Mouse (Mus musculus): ENCODE measurements at regions not wholly inside any gene's neighbourhood (a gene's known extent, or its start where the extent isn't known, plus 50 kb on each side); places are given as distances from the start of the nearest gene placed in this dataset.

- DNase-seq (ENCODE audit: low spot score) = no peak
- ATAC-seq (ENCODE audit: low read depth) = no peak
- no peaks in the 10 kb centered on the region for H3K4me1 ChIP-seq (ENCODE audit: control insufficient read depth, insufficient read depth, low read length)
- WGBS = 47% methylated on average over 5 of the region's 5 CpGs
- H3K4me2 ChIP-seq (ENCODE audit: low read depth, low read length) = no peak overlapping the region
- H3K27ac ChIP-seq (replicated peaks; ENCODE audit: low read depth, low read length) = no peak overlapping the region
- no peaks in the 10 kb centered on the region for H3K27me3 ChIP-seq (replicated peaks; ENCODE audit: control insufficient read depth, insufficient read depth, low read length)
- H3K9me3 ChIP-seq (ENCODE audit: control insufficient read depth, low read length) = no peaks in the 10 kb centered on the region
- H3K36me3 ChIP-seq (ENCODE audit: control insufficient read depth, insufficient read depth, low read length) = no peaks in the 10 kb centered on the region
- no peak overlapping the region for H3K9ac ChIP-seq (ENCODE audit: low read depth, low read length)
- H3K4me3 ChIP-seq (ENCODE audit: low read depth, low read length) = no peak overlapping the region
Observed at GRCm38 (mm10) chr2:133399059-133399690, 152.8 kb upstream of the Bmp2 start.

- no peaks in the 10 kb centered on the region for H3K27me3 ChIP-seq (replicated peaks; ENCODE audit: control insufficient read depth, insufficient read depth, low read length)
- 48% methylated on average over 3 of the region's 3 CpGs for WGBS
Observed at GRCm38 (mm10) chr2:133400963-133401362, 151.0 kb upstream of the Bmp2 start.

GRCm38 (mm10) chr2:133416990-133417581 lies 134.9 kb upstream of the Bmp2 start:
- Histone ChIP-seq H3K4me1 (ENCODE audit: control insufficient read depth, insufficient read depth, low read length) (no peaks in the 10 kb centered on the region), H3K4me3 (ENCODE audit: low read depth, low read length) (no peak overlapping the region), H3K36me3 (ENCODE audit: control insufficient read depth, insufficient read depth, low read length) (no peaks in the 10 kb centered on the region), H3K27me3 (replicated peaks; ENCODE audit: control insufficient read depth, insufficient read depth, low read length) (no peaks in the 10 kb centered on the region), H3K27ac (replicated peaks; ENCODE audit: low read depth, low read length) (no peak overlapping the region), H3K4me2 (ENCODE audit: low read depth, low read length) (no peak overlapping the region), H3K9me3 (ENCODE audit: control insufficient read depth, low read length) (no peaks in the 10 kb centered on the region), H3K9ac (ENCODE audit: low read depth, low read length) (no peak overlapping the region)
- WGBS = 83% methylated on average over 8 of the region's 8 CpGs
- DNase-seq (ENCODE audit: low spot score) (no peak), ATAC-seq (ENCODE audit: low read depth) (no peak)

More at GRCm38 (mm10) chr2:133400963-133401362, 151.0 kb upstream of the Bmp2 start:
- Histone ChIP-seq H3K9ac (ENCODE audit: low read depth, low read length) (no peak overlapping the region), H3K4me3 (ENCODE audit: low read depth, low read length) (no peak overlapping the region), H3K36me3 (ENCODE audit: control insufficient read depth, insufficient read depth, low read length) (no peaks in the 10 kb centered on the region), H3K4me1 (ENCODE audit: control insufficient read depth, insufficient read depth, low read length) (no peaks in the 10 kb centered on the region), H3K27ac (replicated peaks; ENCODE audit: low read depth, low read length) (no peak overlapping the region), H3K4me2 (ENCODE audit: low read depth, low read length) (no peak overlapping the region), H3K9me3 (ENCODE audit: control insufficient read depth, low read length) (no peaks in the 10 kb centered on the region)
- no peak for DNase-seq (ENCODE audit: low spot score)
- ATAC-seq (ENCODE audit: low read depth) = no peak

- no peaks in the 10 kb centered on the region for H3K27me3 ChIP-seq (replicated peaks; ENCODE audit: control insufficient read depth, insufficient read depth, low read length)
- ATAC-seq (ENCODE audit: low read depth) (no peak), DNase-seq (ENCODE audit: low spot score) (no peak)
- H3K36me3 ChIP-seq (ENCODE audit: control insufficient read depth, insufficient read depth, low read length) = no peaks in the 10 kb centered on the region
- H3K9ac ChIP-seq (ENCODE audit: low read depth, low read length) = no peak overlapping the region
- no peaks in the 10 kb centered on the region for H3K4me1 ChIP-seq (ENCODE audit: control insufficient read depth, insufficient read depth, low read length)
- WGBS = 83% methylated on average over 6 of the region's 6 CpGs
- H3K9me3 ChIP-seq (ENCODE audit: control insufficient read depth, low read length) = no peaks in the 10 kb centered on the region
- H3K4me3 ChIP-seq (ENCODE audit: low read depth, low read length) = no peak overlapping the region
- no peak overlapping the region for H3K27ac ChIP-seq (replicated peaks; ENCODE audit: low read depth, low read length)
- no peak overlapping the region for H3K4me2 ChIP-seq (ENCODE audit: low read depth, low read length)
Observed at GRCm38 (mm10) chr2:133419686-133420303, 132.2 kb upstream of the Bmp2 start.

- Histone ChIP-seq H3K4me3 (ENCODE audit: low read depth, low read length) (no peak overlapping the region), H3K9me3 (ENCODE audit: control insufficient read depth, low read length) (no peaks in the 10 kb centered on the region), H3K9ac (ENCODE audit: low read depth, low read length) (no peak overlapping the region), H3K4me2 (ENCODE audit: low read depth, low read length) (no peak overlapping the region), H3K27me3 (replicated peaks; ENCODE audit: control insufficient read depth, insufficient read depth, low read length) (no peaks in the 10 kb centered on the region), H3K36me3 (ENCODE audit: control insufficient read depth, insufficient read depth, low read length) (no peaks in the 10 kb centered on the region), H3K4me1 (ENCODE audit: control insufficient read depth, insufficient read depth, low read length) (no peaks in the 10 kb centered on the region), H3K27ac (replicated peaks; ENCODE audit: low read depth, low read length) (no peak overlapping the region)
- ATAC-seq (ENCODE audit: low read depth) (no peak), DNase-seq (ENCODE audit: low spot score) (no peak)
- 77% methylated on average over 5 of the region's 5 CpGs for WGBS
Observed at GRCm38 (mm10) chr2:133425538-133425937, 126.4 kb upstream of the Bmp2 start.

GRCm38 (mm10) chr2:133427039-133427438 lies 124.9 kb upstream of the Bmp2 start:
- Histone ChIP-seq H3K9me3 (ENCODE audit: control insufficient read depth, low read length) (no peaks in the 10 kb centered on the region), H3K27me3 (replicated peaks; ENCODE audit: control insufficient read depth, insufficient read depth, low read length) (no peaks in the 10 kb centered on the region), H3K4me1 (ENCODE audit: control insufficient read depth, insufficient read depth, low read length) (no peaks in the 10 kb centered on the region), H3K27ac (replicated peaks; ENCODE audit: low read depth, low read length) (no peak overlapping the region), H3K4me3 (ENCODE audit: low read depth, low read length) (no peak overlapping the region), H3K9ac (ENCODE audit: low read depth, low read length) (no peak overlapping the region), H3K4me2 (ENCODE audit: low read depth, low read length) (no peak overlapping the region), H3K36me3 (ENCODE audit: control insufficient read depth, insufficient read depth, low read length) (no peaks in the 10 kb centered on the region)
- DNase-seq (ENCODE audit: low spot score) (no peak), ATAC-seq (ENCODE audit: low read depth) (no peak)
- 63% methylated on average over 1 of the region's 1 CpGs for WGBS

GRCm38 (mm10) chr2:133429369-133430062 lies 122.4 kb upstream of the Bmp2 start:
- no peaks in the 10 kb centered on the region for H3K9me3 ChIP-seq (ENCODE audit: control insufficient read depth, low read length)
- H3K4me1 ChIP-seq (ENCODE audit: control insufficient read depth, insufficient read depth, low read length) = no peaks in the 10 kb centered on the region
- no peak overlapping the region for H3K27ac ChIP-seq (replicated peaks; ENCODE audit: low read depth, low read length)
- no peak overlapping the region for H3K4me3 ChIP-seq (ENCODE audit: low read depth, low read length)
- ATAC-seq (ENCODE audit: low read depth) (no peak), DNase-seq (ENCODE audit: low spot score) (no peak)
- H3K9ac ChIP-seq (ENCODE audit: low read depth, low read length) = no peak overlapping the region
- H3K4me2 ChIP-seq (ENCODE audit: low read depth, low read length) = no peak overlapping the region
- 86% methylated on average over 2 of the region's 2 CpGs for WGBS
- no peaks in the 10 kb centered on the region for H3K36me3 ChIP-seq (ENCODE audit: control insufficient read depth, insufficient read depth, low read length)
- no peaks in the 10 kb centered on the region for H3K27me3 ChIP-seq (replicated peaks; ENCODE audit: control insufficient read depth, insufficient read depth, low read length)

- H3K9me3 ChIP-seq (ENCODE audit: control insufficient read depth, low read length) = no peaks in the 10 kb centered on the region
- H3K36me3 ChIP-seq (ENCODE audit: control insufficient read depth, insufficient read depth, low read length) = no peaks in the 10 kb centered on the region
- no peak for DNase-seq (ENCODE audit: low spot score)
- 39% methylated on average over 4 of the region's 4 CpGs for WGBS
- H3K4me1 ChIP-seq (ENCODE audit: control insufficient read depth, insufficient read depth, low read length) = no peaks in the 10 kb centered on the region
- H3K4me2 ChIP-seq (ENCODE audit: low read depth, low read length) = no peak overlapping the region
- H3K9ac ChIP-seq (ENCODE audit: low read depth, low read length) = no peak overlapping the region
- no peak overlapping the region for H3K27ac ChIP-seq (replicated peaks; ENCODE audit: low read depth, low read length)
- no peak for ATAC-seq (ENCODE audit: low read depth)
- H3K27me3 ChIP-seq (replicated peaks; ENCODE audit: control insufficient read depth, insufficient read depth, low read length) = no peaks in the 10 kb centered on the region
- H3K4me3 ChIP-seq (ENCODE audit: low read depth, low read length) = no peak overlapping the region
Observed at GRCm38 (mm10) chr2:133430741-133431438, 121.1 kb upstream of the Bmp2 start.

All from embryonic facial prominence, embryonic 14.5 days (tissue).